Mouse (Mus musculus) limb, embryonic 12.5 days (tissue): ENCODE data around the gene Elf1. TPM values are rescaled to one million over a fixed set of nuclear protein-coding genes. Genes with fewer than 3 reads are reported as not detected.
A peak's percentile ranks its signal among the peaks of the same experiment; 100 is the strongest.

Experiments used
- ATAC-seq: fragments of 200-750 bp; cut with Nextera tagmentation; 2 replicates; pipeline ENCODE4 v1.8.0; 2017; ENCODE audit warnings: low read depth, moderate TSS enrichment; ENCODE audit not compliant: insufficient number of reproducible peaks, insufficient read depth, low FRiP score, low TSS enrichment
- H3K27ac ChIP-seq: fragments of 300-500 bp; sonication (generic); 2 replicates; pipeline ENCODE4 v1.5.1; 2016; ENCODE audit warnings: mild to moderate bottlenecking, moderate library complexity
- H3K27me3 ChIP-seq: fragments of 300-500 bp; sonication (generic); 2 replicates; pipeline ENCODE4 v1.6.1; 2016; ENCODE audit warnings: mild to moderate bottlenecking, moderate library complexity
- H3K36me3 ChIP-seq: fragments of 300-500 bp; sonication (generic); 2 replicates; pipeline ENCODE4 v1.6.1; 2016; ENCODE audit warnings: mild to moderate bottlenecking, moderate library complexity
- H3K4me1 ChIP-seq: fragments of 300-500 bp; sonication (generic); replicated peaks from 2 replicates; pipeline ENCODE4 v1.6.1; 2016
- H3K4me2 ChIP-seq: fragments of 300-500 bp; sonication (generic); 2 replicates; pipeline ENCODE4 v1.6.1; 2016; ENCODE audit warnings: mild to moderate bottlenecking, moderate library complexity
- H3K4me3 ChIP-seq: fragments of 300-500 bp; sonication (generic); replicated peaks from 2 replicates; pipeline ENCODE4 v1.5.1; 2016; ENCODE audit warnings: mild to moderate bottlenecking
- H3K9ac ChIP-seq: fragments of 300-500 bp; sonication (generic); replicated peaks from 2 replicates; pipeline ENCODE4 v1.6.1; 2016; ENCODE audit warnings: mild to moderate bottlenecking, moderate library complexity
- H3K9me3 ChIP-seq: fragments of 300-500 bp; sonication (generic); 2 replicates; pipeline ENCODE4 v1.6.1; 2016; ENCODE audit warnings: mild to moderate bottlenecking, moderate library complexity
- WGBS: fragments of 180-500 bp; shearing (Covaris S2); methylation state at CpG from one replicate; pipeline ENCODE4 v1.1.7; 2016; 5-methylcytosine and 5-hydroxymethylcytosine counted together
- polyA plus RNA-seq: library from polyadenylated mRNA; unstranded; fragments of >200 nt; fragmentation: Nextera tagmentation; extraction: Ambion mirVana; gene quantifications from 2 replicates; pipeline ENCODE4 v1.2.1, GENCODE M21; 2016

Gene Elf1
- polyA plus RNA-seq, 1 experiment from 2014 or later, result 8.8 TPM

DNA sequence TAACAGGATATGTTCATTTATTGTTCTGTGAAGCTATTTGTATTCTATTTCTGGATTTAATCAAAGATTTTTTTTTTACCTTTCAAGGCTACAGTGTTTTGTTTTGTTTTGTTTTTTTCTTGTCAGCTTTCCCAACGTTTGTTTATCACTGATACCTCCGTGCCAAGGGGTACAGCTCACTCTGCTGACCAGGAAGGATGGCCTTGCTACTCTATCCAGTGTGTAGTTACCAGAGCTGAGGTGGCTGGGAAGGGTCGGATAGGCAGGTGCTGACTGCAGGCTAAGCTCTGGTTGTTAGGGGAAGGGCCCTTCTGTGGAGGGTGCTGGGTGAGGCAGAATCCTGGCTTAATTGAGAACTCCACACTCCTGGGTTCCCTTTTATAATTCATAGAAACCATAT lies 9.3 kb downstream of the Elf1 start:
- Histone ChIP-seq H3K4me3 (no peak overlapping the region), H3K9me3 (no peaks in the 10 kb centered on the region), H3K27ac (no peak overlapping the region), H3K9ac (no peak overlapping the region), H3K4me2 (no peak overlapping the region), H3K27me3 (no peaks in the 10 kb centered on the region), H3K4me1 (peaks cover 29% of the 10 kb centered on the region), H3K36me3 (0 out of 2 replicates have a peak, but pooled peaks cover 5% of the 10 kb centered on the region)
- no peak for ATAC-seq
- WGBS, result 66% methylated on average over 3 of the region's 3 CpGs

DNA sequence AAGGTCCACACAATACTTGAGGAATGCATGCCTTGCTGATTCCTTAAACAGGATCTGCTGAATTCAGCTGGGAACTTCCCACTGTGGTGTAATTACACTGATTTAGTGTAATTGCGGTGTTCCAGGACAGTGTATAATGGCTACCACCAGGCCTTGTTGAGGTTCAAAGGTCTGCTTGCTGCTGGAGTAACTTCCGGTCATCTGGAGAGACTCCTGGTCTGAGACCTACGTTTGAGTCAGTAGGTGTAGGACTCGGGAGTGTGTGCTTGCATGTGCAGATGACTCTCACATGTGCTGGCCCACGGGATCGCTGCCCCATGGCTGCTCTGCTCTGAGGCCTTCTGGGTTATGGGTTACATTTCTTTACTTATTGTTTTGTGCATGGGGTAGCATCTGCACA lies 13.4 kb downstream of the Elf1 start:
- ATAC-seq, result no peak
- Histone ChIP-seq H3K4me2 (no peak overlapping the region), H3K9ac (no peak overlapping the region), H3K4me3 (no peak overlapping the region), H3K27ac (no peak overlapping the region), H3K9me3 (no peaks in the 10 kb centered on the region), H3K27me3 (no peaks in the 10 kb centered on the region), H3K4me1 (no peaks in the 10 kb centered on the region), H3K36me3 (0 out of 2 replicates have a peak, but pooled peaks cover 5% of the 10 kb centered on the region)
- WGBS, result 52% methylated on average over 6 of the region's 6 CpGs

DNA sequence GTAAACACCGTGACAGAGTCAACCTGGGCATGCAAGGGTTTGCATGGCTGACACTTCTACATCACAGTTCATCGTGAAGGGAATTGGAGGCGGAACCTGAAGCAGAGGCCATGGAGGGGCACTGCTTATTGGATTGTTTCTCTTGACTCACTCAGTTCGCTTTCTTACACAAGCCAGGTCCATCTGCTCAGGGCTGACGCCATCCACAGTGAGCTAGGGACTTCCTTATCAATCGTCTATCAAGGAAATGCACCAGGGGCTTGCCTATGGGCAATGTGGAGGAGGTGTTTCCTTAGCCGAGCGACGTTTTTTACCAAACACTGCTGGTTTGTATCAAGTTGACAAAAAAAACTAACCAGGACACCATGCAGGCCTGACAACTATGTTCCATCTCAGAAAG lies 18.3 kb downstream of the Elf1 start:
- no peaks in the 10 kb centered on the region; the same call in 1 of the 2 replicates for H3K4me1 ChIP-seq
- H3K4me2 ChIP-seq, result no peak overlapping the region
- H3K4me3 ChIP-seq, result no peak overlapping the region
- H3K9me3 ChIP-seq, result no peaks in the 10 kb centered on the region
- 80% methylated on average over 9 of the region's 9 CpGs for WGBS
- H3K9ac ChIP-seq, result no peak overlapping the region
- no peak for ATAC-seq
- no peak overlapping the region for H3K27ac ChIP-seq
- H3K27me3 ChIP-seq, result no peaks in the 10 kb centered on the region
- peaks cover 3% of the 10 kb centered on the region; the same call in 1 of the 2 replicates for H3K36me3 ChIP-seq

DNA sequence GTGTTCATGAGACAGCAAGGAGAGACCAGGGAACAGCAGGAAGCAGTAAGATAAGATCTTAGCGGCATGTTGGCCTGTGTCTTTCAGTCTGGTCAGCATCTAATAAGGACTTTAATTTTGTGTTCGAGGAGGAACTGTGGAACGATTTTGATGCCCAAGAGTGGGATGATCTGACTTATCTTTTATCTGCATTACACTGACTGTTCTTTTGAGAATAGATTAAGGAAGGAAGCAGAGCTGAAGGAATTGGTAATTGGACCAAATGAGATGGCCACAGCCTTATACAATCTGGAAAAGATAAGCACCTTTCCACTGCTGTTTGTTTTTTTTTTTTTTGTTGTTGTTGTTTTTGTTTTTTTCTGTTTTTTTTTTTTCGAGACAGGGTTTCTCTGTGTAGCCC lies 19.8 kb downstream of the Elf1 start:
- 85% methylated on average over 4 of the region's 4 CpGs for WGBS
- H3K4me3 ChIP-seq, result no peak overlapping the region
- H3K27ac ChIP-seq, result no peak overlapping the region
- H3K9ac ChIP-seq, result no peak overlapping the region
- H3K9me3 ChIP-seq, result no peaks in the 10 kb centered on the region
- H3K27me3 ChIP-seq, result no peaks in the 10 kb centered on the region
- H3K4me1 ChIP-seq, result no peaks in the 10 kb centered on the region; the same call in 1 of the 2 replicates
- peaks cover 3% of the 10 kb centered on the region; the same call in 1 of the 2 replicates for H3K36me3 ChIP-seq
- ATAC-seq, result no peak
- H3K4me2 ChIP-seq, result no peak overlapping the region

DNA sequence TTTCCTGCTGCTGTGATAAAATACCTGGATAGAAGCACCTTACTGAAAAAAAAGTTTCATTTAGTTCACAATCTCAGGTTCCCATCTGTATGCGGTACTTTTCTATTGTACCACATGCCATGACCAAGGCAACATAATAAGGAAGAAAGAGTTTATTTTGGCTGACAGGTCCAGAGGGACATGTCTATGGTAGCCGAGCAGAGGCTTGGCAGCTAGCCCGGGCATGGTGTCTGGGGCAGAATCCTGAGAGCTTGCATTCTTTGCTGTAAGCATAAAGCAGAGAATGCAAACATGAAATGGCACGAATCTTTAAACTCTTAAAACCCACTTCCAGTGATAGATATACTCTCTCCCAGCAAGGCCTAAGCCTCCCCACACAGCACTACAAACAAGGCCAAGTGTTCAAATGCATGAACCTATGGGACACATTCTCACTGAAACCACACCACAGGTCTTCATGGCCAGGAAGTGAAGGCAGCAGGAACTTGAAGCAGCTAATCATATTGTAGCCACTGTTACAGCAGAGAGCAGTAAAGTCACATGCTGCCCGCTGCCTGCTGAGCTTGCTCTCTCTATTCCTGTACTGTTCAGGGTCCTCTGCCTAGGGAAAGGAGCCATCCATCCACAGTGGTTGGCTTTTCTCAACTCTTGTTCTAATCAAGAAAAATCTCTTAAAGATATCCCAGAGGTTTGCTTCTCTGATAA lies 22.5 kb downstream of the Elf1 start:
- Histone ChIP-seq H3K27ac (0 out of 2 replicates have a peak overlapping the region, but pooled peaks have one; percentile 12), H3K4me3 (no peak overlapping the region), H3K36me3 (peaks cover 3% of the 10 kb centered on the region; the same call in 1 of the 2 replicates), H3K9me3 (no peaks in the 10 kb centered on the region), H3K4me2 (no peak overlapping the region), H3K9ac (no peak overlapping the region), H3K27me3 (no peaks in the 10 kb centered on the region), H3K4me1 (peaks cover 10% of the 10 kb centered on the region)
- no peak for ATAC-seq
- 77% methylated on average over 5 of the region's 5 CpGs for WGBS

DNA sequence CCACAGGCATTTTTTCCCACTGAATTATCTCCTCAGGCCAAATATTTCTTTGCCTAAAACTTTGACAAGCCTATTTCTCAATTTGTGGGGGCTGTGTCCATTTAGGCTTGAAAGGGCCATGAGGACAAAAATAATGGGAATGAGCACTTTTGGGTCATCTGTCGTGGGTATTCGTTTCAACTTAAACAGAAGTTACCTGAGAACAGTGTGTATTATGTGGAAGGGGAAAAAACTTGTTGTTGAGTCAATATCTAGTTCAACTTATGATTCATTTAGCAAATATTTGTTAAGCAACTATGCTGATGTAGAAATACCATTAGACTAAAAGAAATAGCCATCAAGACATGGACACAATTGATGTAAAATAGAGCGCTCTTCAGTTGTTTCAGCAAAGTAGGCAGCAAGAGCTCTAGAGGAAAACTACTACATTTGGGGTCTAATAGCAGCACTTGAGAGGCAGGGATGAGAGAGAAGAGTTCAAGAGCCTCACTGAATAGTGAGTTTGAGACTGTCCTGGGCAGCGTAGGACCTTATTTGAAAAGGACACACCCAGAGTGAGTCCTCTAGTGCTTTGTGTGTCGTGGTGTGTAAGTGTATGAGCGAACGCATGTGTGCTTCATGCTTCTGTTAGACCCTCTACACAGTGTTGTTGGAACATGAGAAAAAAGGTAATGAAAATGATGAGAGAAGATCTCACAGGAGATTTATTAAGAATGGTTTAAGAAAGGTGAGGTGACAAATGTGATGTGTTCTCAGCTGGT lies 23.4 kb downstream of the Elf1 start:
- no peak overlapping the region for H3K4me3 ChIP-seq
- H3K27me3 ChIP-seq, result no peaks in the 10 kb centered on the region
- H3K27ac ChIP-seq, result no peak overlapping the region
- H3K4me1 ChIP-seq, result peaks cover 10% of the 10 kb centered on the region
- H3K9me3 ChIP-seq, result no peaks in the 10 kb centered on the region
- no peak overlapping the region for H3K4me2 ChIP-seq
- H3K36me3 ChIP-seq, result peaks cover 3% of the 10 kb centered on the region; the same call in 1 of the 2 replicates
- ATAC-seq, result no peak
- WGBS, result 92% methylated on average over 7 of the region's 7 CpGs
- no peak overlapping the region for H3K9ac ChIP-seq

DNA sequence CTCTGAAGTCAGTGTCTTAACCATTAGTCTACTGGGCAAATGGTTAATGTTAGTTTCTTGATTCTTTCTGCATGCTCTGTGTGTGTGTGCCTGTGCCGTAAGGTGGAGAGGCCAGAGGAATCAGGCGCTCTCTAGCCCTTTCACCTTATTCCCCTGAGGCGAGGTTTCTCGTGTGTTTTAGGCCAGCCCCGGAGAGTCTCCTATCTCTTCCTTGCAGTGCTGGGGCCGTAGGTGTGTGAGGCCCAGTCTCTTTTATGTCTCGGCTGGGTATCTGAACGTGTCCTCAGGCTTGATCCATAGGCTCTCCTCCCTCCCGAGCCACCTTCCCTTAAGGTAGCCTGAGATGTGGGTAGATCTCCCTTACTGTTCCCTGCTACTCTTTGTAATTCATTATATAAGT lies 25.2 kb downstream of the Elf1 start:
- no peak overlapping the region for H3K27ac ChIP-seq
- H3K4me3 ChIP-seq, result no peak overlapping the region
- H3K27me3 ChIP-seq, result no peaks in the 10 kb centered on the region
- H3K4me1 ChIP-seq, result peaks cover 20% of the 10 kb centered on the region
- H3K9ac ChIP-seq, result no peak overlapping the region
- peaks cover 2% of the 10 kb centered on the region; the same call in 1 of the 2 replicates for H3K36me3 ChIP-seq
- no peaks in the 10 kb centered on the region for H3K9me3 ChIP-seq
- ATAC-seq, result no peak
- no peak overlapping the region for H3K4me2 ChIP-seq
- WGBS, result 69% methylated on average over 9 of the region's 9 CpGs

DNA sequence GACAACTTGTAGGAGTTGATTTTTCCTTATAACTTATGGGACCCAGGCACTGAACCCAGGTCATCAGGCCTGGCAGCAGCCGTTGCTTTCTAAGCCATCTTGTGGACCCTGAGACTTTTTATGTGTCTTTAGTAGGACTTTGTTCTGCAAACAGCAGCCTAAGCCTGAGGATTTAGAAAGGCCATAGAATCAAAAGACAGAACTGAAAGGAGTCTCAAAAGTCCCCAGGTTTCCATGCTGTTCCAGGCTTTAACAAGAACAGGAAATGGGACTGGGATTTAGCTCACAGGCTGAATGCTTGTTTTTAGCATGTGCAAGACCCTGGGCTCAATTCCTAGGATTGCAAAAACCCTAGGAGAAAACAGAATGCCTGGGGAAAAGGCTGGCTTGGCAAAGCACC lies 26.9 kb downstream of the Elf1 start:
- H3K4me2 ChIP-seq, result no peak overlapping the region
- ATAC-seq, result no peak
- H3K9me3 ChIP-seq, result no peaks in the 10 kb centered on the region
- H3K27ac ChIP-seq, result peak overlapping the region; percentile 36; the same call in 1 of the 2 replicates
- H3K27me3 ChIP-seq, result no peaks in the 10 kb centered on the region
- no peaks in the 10 kb centered on the region for H3K36me3 ChIP-seq
- no peak overlapping the region for H3K4me3 ChIP-seq
- no peak overlapping the region; the same call in 1 of the 2 replicates for H3K9ac ChIP-seq
- WGBS, result 24% methylated on average over 1 of the region's 1 CpGs
- H3K4me1 ChIP-seq, result peaks cover 21% of the 10 kb centered on the region

DNA sequence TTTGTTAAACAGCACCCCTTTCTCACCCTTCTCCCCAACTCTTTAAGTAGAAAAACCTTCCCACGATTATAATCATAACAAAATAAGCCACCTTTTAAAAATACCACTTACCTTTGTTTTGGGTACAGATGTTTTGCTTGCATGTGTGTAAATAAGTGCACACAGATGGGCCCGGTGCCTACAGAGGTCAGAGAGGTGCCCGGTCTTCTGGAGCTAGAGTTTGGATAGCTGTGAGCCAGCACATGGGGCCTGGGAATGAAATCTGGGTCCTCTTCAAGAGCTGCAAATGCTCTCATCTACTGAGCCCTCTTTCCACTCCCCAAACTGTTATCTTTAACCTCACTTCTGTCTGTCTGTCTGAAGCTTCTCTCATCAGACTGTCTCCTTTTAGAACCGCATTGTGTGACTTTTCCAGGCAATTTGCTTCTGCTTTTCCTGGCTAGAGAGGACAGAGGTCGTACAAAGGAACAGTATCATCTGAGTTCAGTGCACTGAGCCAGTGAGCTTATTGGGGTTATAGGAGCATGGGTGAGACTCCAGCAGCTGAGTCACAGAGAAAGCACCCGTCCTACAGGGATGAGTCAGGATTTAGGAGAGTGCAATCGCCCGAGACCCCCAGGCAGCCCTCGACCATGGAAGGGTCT lies 27.8 kb downstream of the Elf1 start:
- no peak overlapping the region for H3K27ac ChIP-seq
- H3K9ac ChIP-seq, result no peak overlapping the region
- no peak overlapping the region for H3K4me3 ChIP-seq
- H3K27me3 ChIP-seq, result no peaks in the 10 kb centered on the region
- H3K4me2 ChIP-seq, result no peak overlapping the region
- H3K36me3 ChIP-seq, result no peaks in the 10 kb centered on the region
- 79% methylated on average over 9 of the region's 9 CpGs for WGBS
- peaks cover 21% of the 10 kb centered on the region for H3K4me1 ChIP-seq
- H3K9me3 ChIP-seq, result no peaks in the 10 kb centered on the region
- no peak for ATAC-seq

DNA sequence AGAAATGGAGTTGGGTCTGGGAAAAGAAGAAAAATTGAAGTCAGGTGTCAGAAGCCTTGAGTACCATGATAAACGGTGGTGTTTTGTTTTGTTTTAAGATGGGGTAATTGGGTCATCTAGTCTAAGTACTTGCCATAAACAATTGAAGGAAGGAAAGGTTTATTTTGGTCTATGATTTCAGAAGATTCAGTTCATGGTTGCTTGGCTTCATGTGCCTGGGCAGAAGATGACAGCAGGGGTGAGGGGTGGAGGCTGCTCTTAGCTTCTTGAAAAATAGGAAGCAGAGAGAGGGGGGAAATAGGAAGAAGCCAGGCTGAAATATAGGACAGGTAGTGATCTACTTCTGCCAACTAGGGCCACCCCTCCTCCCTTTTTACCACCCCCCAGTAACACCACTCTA lies 30.5 kb downstream of the Elf1 start:
- no peak overlapping the region for H3K4me3 ChIP-seq
- H3K36me3 ChIP-seq, result no peaks in the 10 kb centered on the region
- no peaks in the 10 kb centered on the region for H3K9me3 ChIP-seq
- H3K9ac ChIP-seq, result no peak overlapping the region
- no peaks in the 10 kb centered on the region for H3K27me3 ChIP-seq
- H3K4me2 ChIP-seq, result no peak overlapping the region
- ATAC-seq, result no peak
- H3K27ac ChIP-seq, result no peak overlapping the region
- 78% methylated on average over 1 of the region's 1 CpGs for WGBS
- H3K4me1 ChIP-seq, result peaks cover 21% of the 10 kb centered on the region

DNA sequence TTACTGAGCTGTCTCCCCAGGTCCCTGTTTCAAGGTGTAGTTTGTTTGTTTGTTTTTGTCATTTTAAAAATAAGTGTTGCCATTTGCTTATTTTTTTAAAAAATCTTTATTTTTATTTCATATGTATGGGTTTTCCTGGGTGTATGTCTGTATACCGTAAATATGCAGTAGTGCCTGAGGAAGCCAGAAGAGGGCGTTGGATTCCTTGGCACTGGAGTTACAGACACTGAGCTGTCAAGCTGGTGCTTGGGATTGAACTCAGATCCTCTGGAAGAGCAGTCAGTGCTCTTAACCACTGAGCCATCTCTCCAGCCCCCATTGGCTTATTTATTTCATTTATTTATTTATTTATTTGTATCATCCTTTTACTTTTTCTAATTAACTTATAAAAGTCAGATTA lies 33.0 kb downstream of the Elf1 start:
- no peak overlapping the region for H3K4me3 ChIP-seq
- H3K36me3 ChIP-seq, result no peaks in the 10 kb centered on the region
- H3K4me1 ChIP-seq, result peaks cover 12% of the 10 kb centered on the region
- ATAC-seq, result no peak
- no peaks in the 10 kb centered on the region for H3K9me3 ChIP-seq
- no peak overlapping the region for H3K9ac ChIP-seq
- no peaks in the 10 kb centered on the region for H3K27me3 ChIP-seq
- 81% methylated on average over 2 of the region's 2 CpGs for WGBS
- no peak overlapping the region for H3K4me2 ChIP-seq
- H3K27ac ChIP-seq, result no peak overlapping the region
